Mouse (Mus musculus) ES-Bruce4 (cell line): ENCODE results near the gene Tcl1.
A peak's percentile ranks its signal among the peaks of the same experiment; 100 is the strongest.

Experiments
- CTCF ChIP-seq: IDR thresholded peaks from one replicate; pipeline ENCODE4 v1.8.1; 2011; ENCODE audit warnings: low read depth, low read length
- EP300 ChIP-seq: IDR thresholded peaks from 2 replicates; pipeline ENCODE4 v1.6.1; 2011; ENCODE audit warnings: low read depth, low read length; ENCODE audit not compliant: insufficient read depth
- POLR2A ChIP-seq: IDR thresholded peaks from one replicate; pipeline ENCODE4 v1.8.1; 2011; ENCODE audit warnings: low read length; ENCODE audit not compliant: insufficient read depth

DNA sequence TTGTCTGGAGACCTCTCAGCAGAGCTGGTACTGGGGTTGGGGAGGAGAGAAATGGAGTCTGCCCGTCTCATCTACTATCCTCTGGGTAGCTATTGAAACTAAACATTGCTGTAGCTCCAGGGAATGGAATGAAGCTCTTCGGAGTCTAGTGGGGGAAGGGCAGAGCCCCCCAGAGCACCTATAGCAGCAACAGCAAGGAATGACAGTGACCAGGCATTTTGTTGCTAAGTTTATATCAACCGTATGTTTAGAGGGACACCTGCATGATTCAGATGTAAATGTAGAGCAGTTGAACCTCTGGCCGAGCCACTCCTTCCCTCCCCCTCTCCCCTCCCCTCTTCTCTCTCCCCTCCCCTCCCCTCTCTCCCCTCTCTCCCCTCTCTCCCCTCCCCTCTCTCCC is 36.6 kb upstream of the Tcl1 start:
- TF ChIP-seq EP300 (peak; percentile 92), CTCF (no peak), POLR2A (no peak)
